In genomic region chr9:71898852-71899251, GRCm38 (mm10) we compare ENCODE assay signal across 11 mouse cellular contexts.
DNase-seq lines count a peak whose midpoint lies in the region; ATAC-seq and TF ChIP-seq lines count a peak whose summit lies in the region.
"Had no signal": no experiment of that assay in that cellular context is flagged by ENCODE, and none has a peak within 500 bp of the region (broad histone marks: within the 10 kb centered on the region; RNA-seq: fewer than 3 reads in every experiment).

No protein-coding gene starts in this region.

- DNase-seq in forebrain, embryonic 10.5 days (ENCODE audit: extremely low spot score, low spot score): no peak
- peak; percentile 44 for DNase-seq in midbrain, embryonic 10.5 days (ENCODE audit: low spot score)
- no peak for DNase-seq in midbrain, postnatal 0 days (ENCODE audit: low spot score)
- no peak for DNase-seq in forebrain, embryonic 14.5 days (ENCODE audit: low spot score)
- no peak for DNase-seq in spleen, adult 12 weeks (ENCODE audit: low spot score)
- DNase-seq: heart, adult 18-20 months; thymus, postnatal 4 days had no signal

- H3K4me3 ChIP-seq in forebrain, embryonic 10.5 days: no peak overlapping the region
- no peak overlapping the region for H3K4me3 ChIP-seq in forebrain, embryonic 16.5 days (replicated peaks; ENCODE audit: low read length)
- H3K4me3 ChIP-seq in midbrain, embryonic 10.5 days: peak overlapping the region; percentile 9; the same call in 1 of the 2 replicates
- H3K4me3 ChIP-seq in midbrain, postnatal 0 days (ENCODE audit: low read depth, low read length): no peak overlapping the region
- no peak overlapping the region for H3K4me3 ChIP-seq in forebrain, embryonic 14.5 days (ENCODE audit: low read depth, low read length)
- no peak overlapping the region for H3K4me3 ChIP-seq in neural tube, embryonic 13.5 days
- no peak overlapping the region for H3K4me3 ChIP-seq in intestine, postnatal 0 days (ENCODE audit: low read depth, low read length)

- H3K9me3 ChIP-seq in forebrain, embryonic 10.5 days: no peaks in the 10 kb centered on the region
- no peaks in the 10 kb centered on the region for H3K9me3 ChIP-seq in forebrain, embryonic 16.5 days (ENCODE audit: control insufficient read depth, low read length)
- H3K9me3 ChIP-seq in midbrain, embryonic 10.5 days (replicated peaks): no peaks in the 10 kb centered on the region
- no peaks in the 10 kb centered on the region for H3K9me3 ChIP-seq in midbrain, postnatal 0 days (ENCODE audit: low read length)
- H3K9me3 ChIP-seq in forebrain, embryonic 14.5 days (replicated peaks; ENCODE audit: control insufficient read depth, low read length): no peaks in the 10 kb centered on the region
- no peaks in the 10 kb centered on the region for H3K9me3 ChIP-seq in neural tube, embryonic 13.5 days
- no peaks in the 10 kb centered on the region for H3K9me3 ChIP-seq in intestine, postnatal 0 days (ENCODE audit: control insufficient read depth)

- ATAC-seq in forebrain, embryonic 16.5 days: no peak
- no peak for ATAC-seq in midbrain, postnatal 0 days (ENCODE audit: low FRiP score)
- no peak for ATAC-seq in forebrain, embryonic 14.5 days
- no peak for ATAC-seq in neural tube, embryonic 13.5 days (ENCODE audit: low read depth)
- no peak for ATAC-seq in intestine, postnatal 0 days

- H3K27ac ChIP-seq in forebrain, embryonic 10.5 days: peak overlapping the region; percentile 53
- H3K27ac ChIP-seq in forebrain, embryonic 16.5 days (ENCODE audit: low read length): no peak overlapping the region
- H3K27ac ChIP-seq in midbrain, embryonic 10.5 days (replicated peaks): peak overlapping the region; percentile 87
- no peak overlapping the region for H3K27ac ChIP-seq in midbrain, postnatal 0 days (ENCODE audit: low read depth, low read length)
- 0 out of 2 replicates have a peak overlapping the region, but pooled peaks have one; percentile 2 for H3K27ac ChIP-seq in forebrain, embryonic 14.5 days (ENCODE audit: low read depth, low read length)
- peak overlapping the region; percentile 77 for H3K27ac ChIP-seq in neural tube, embryonic 13.5 days (replicated peaks)
- H3K27ac ChIP-seq in intestine, postnatal 0 days (ENCODE audit: low read depth, low read length): no peak overlapping the region

- peaks cover 19% of the 10 kb centered on the region for H3K27me3 ChIP-seq in forebrain, embryonic 10.5 days (ENCODE audit: poor library complexity, severe bottlenecking)
- no peaks in the 10 kb centered on the region for H3K27me3 ChIP-seq in forebrain, embryonic 16.5 days (replicated peaks; ENCODE audit: control insufficient read depth, insufficient read depth, low read length)
- no peaks in the 10 kb centered on the region for H3K27me3 ChIP-seq in midbrain, embryonic 10.5 days (ENCODE audit: low read depth, poor library complexity, severe bottlenecking)
- no peaks in the 10 kb centered on the region for H3K27me3 ChIP-seq in midbrain, postnatal 0 days (ENCODE audit: insufficient read depth, low read length)
- H3K27me3 ChIP-seq in forebrain, embryonic 14.5 days (replicated peaks; ENCODE audit: control insufficient read depth, insufficient read depth, low read length): no peaks in the 10 kb centered on the region
- no peaks in the 10 kb centered on the region for H3K27me3 ChIP-seq in neural tube, embryonic 13.5 days
- no peaks in the 10 kb centered on the region for H3K27me3 ChIP-seq in intestine, postnatal 0 days (replicated peaks; ENCODE audit: control insufficient read depth, insufficient read depth, low read length)

- WGBS in forebrain, embryonic 10.5 days: 5% methylated on average over 5 of the region's 5 CpGs
- 24% methylated on average over 5 of the region's 5 CpGs for WGBS in forebrain, embryonic 16.5 days
- 6% methylated on average over 5 of the region's 5 CpGs for WGBS in midbrain, embryonic 10.5 days
- 23% methylated on average over 5 of the region's 5 CpGs for WGBS in midbrain, postnatal 0 days
- 23% methylated on average over 5 of the region's 5 CpGs for WGBS in forebrain, embryonic 14.5 days
- 8% methylated on average over 5 of the region's 5 CpGs for WGBS in neural tube, embryonic 13.5 days
- 54% methylated on average over 5 of the region's 5 CpGs for WGBS in intestine, postnatal 0 days

- H3K4me2 ChIP-seq in forebrain, embryonic 16.5 days (ENCODE audit: low read length): no peak overlapping the region
- no peak overlapping the region for H3K4me2 ChIP-seq in midbrain, postnatal 0 days (ENCODE audit: low read depth, low read length, poor library complexity, severe bottlenecking)
- no peak overlapping the region for H3K4me2 ChIP-seq in forebrain, embryonic 14.5 days (ENCODE audit: low read length)
- no peak overlapping the region for H3K4me2 ChIP-seq in neural tube, embryonic 13.5 days
- H3K4me2 ChIP-seq in intestine, postnatal 0 days (replicated peaks; ENCODE audit: low read depth): no peak overlapping the region
- H3K4me2 ChIP-seq: liver, embryonic 11.5 days had no signal

- H3K9ac ChIP-seq in forebrain, embryonic 16.5 days (replicated peaks; ENCODE audit: low read depth, low read length): no peak overlapping the region
- H3K9ac ChIP-seq in midbrain, postnatal 0 days (replicated peaks; ENCODE audit: low read length, poor library complexity, severe bottlenecking): no peak overlapping the region
- no peak overlapping the region for H3K9ac ChIP-seq in forebrain, embryonic 14.5 days (ENCODE audit: low read length)
- no peak overlapping the region for H3K9ac ChIP-seq in neural tube, embryonic 13.5 days
- no peak overlapping the region for H3K9ac ChIP-seq in intestine, postnatal 0 days (ENCODE audit: low read depth, low read length)

- 0 out of 2 replicates have a peak, but pooled peaks cover 6% of the 10 kb centered on the region for H3K36me3 ChIP-seq in forebrain, embryonic 10.5 days (replicated peaks)
- no peaks in the 10 kb centered on the region; the same call in 1 of the 2 replicates for H3K36me3 ChIP-seq in forebrain, embryonic 16.5 days (ENCODE audit: control insufficient read depth, insufficient read depth)
- peaks cover 5% of the 10 kb centered on the region; the same call in 1 of the 2 replicates for H3K36me3 ChIP-seq in midbrain, embryonic 10.5 days
- H3K36me3 ChIP-seq in midbrain, postnatal 0 days (ENCODE audit: insufficient read depth, low read length): no peaks in the 10 kb centered on the region
- no peaks in the 10 kb centered on the region for H3K36me3 ChIP-seq in forebrain, embryonic 14.5 days (ENCODE audit: control insufficient read depth, insufficient read depth, low read length)
- no peaks in the 10 kb centered on the region; the same call in 1 of the 2 replicates for H3K36me3 ChIP-seq in neural tube, embryonic 13.5 days
- H3K36me3 ChIP-seq in intestine, postnatal 0 days (ENCODE audit: control insufficient read depth, insufficient read depth): 0 out of 2 replicates have a peak, but pooled peaks cover 4% of the 10 kb centered on the region

- no peak for TF ChIP-seq CTCF in midbrain, postnatal 0 days (IDR thresholded peaks at IDR 0.05)
- no peak for TF ChIP-seq CTCF in intestine, postnatal 0 days (IDR thresholded peaks at IDR 0.05; ENCODE audit: low read depth)

- peaks cover 65% of the 10 kb centered on the region for H3K4me1 ChIP-seq in forebrain, embryonic 10.5 days
- peaks cover 19% of the 10 kb centered on the region for H3K4me1 ChIP-seq in forebrain, embryonic 16.5 days (replicated peaks; ENCODE audit: control insufficient read depth, insufficient read depth, low read length)
- peaks cover 71% of the 10 kb centered on the region for H3K4me1 ChIP-seq in midbrain, embryonic 10.5 days
- H3K4me1 ChIP-seq in midbrain, postnatal 0 days (ENCODE audit: insufficient read depth, low read length): no peaks in the 10 kb centered on the region
- H3K4me1 ChIP-seq in forebrain, embryonic 14.5 days (ENCODE audit: control insufficient read depth, insufficient read depth, low read length): peaks cover 10% of the 10 kb centered on the region
- peaks cover 36% of the 10 kb centered on the region for H3K4me1 ChIP-seq in neural tube, embryonic 13.5 days (replicated peaks)
- H3K4me1 ChIP-seq in intestine, postnatal 0 days (replicated peaks; ENCODE audit: control insufficient read depth, insufficient read depth, low read length): peaks cover 2% of the 10 kb centered on the region; the same call in 1 of the 2 replicates

Comparison
In these comparisons a context has a peak if more than half of its experiments do, and no peak if none do; other contexts are left out.
1. H3K27ac ChIP-seq: peak in forebrain, embryonic 10.5 days (single experiment), midbrain, embryonic 10.5 days (single experiment), forebrain, embryonic 14.5 days (single experiment) and neural tube, embryonic 13.5 days (single experiment); none in forebrain, embryonic 16.5 days (single experiment), midbrain, postnatal 0 days (single experiment) and intestine, postnatal 0 days (single experiment).